Mouse (Mus musculus): ENCODE results near the gene Stx2.

Gene Stx2

GRCm38 (mm10) chr5:129008412-129008826, at the start of gene Stx2:
Stx2 (minus strand) TSS chr5:129008574.
- DNase-seq, result peak; percentile 91

- no peak for DNase-seq
Measured at GRCm38 (mm10) chr5:129054675-129055284, 46.4 kb upstream of the Stx2 start.

GRCm38 (mm10) chr5:129052636-129053355, 44.4 kb upstream of the Stx2 start:
- DNase-seq, result no peak

GRCm38 (mm10) chr5:129051910-129052309, 43.5 kb upstream of the Stx2 start:
- no peak for DNase-seq

GRCm38 (mm10) chr5:129049372-129049771, 41.0 kb upstream of the Stx2 start:
- no peak for DNase-seq

- DNase-seq, result no peak
Measured at GRCm38 (mm10) chr5:129045641-129046580, 37.5 kb upstream of the Stx2 start.

- no peak for DNase-seq
Measured at GRCm38 (mm10) chr5:129037739-129038138, 29.4 kb upstream of the Stx2 start.

- no peak for DNase-seq
Measured at GRCm38 (mm10) chr5:129036678-129037077, 28.3 kb upstream of the Stx2 start.

GRCm38 (mm10) chr5:129029131-129029723, 20.9 kb upstream of the Stx2 start:
- no peak for DNase-seq

GRCm38 (mm10) chr5:129026637-129027036, 18.3 kb upstream of the Stx2 start:
- no peak for DNase-seq

- no peak for DNase-seq
Measured at GRCm38 (mm10) chr5:129026171-129026570, 17.8 kb upstream of the Stx2 start.

GRCm38 (mm10) chr5:129025725-129026124, 17.4 kb upstream of the Stx2 start:
- DNase-seq, result no peak

GRCm38 (mm10) chr5:129025048-129025447, 16.7 kb upstream of the Stx2 start:
- DNase-seq, result no peak

GRCm38 (mm10) chr5:129020731-129021130, 12.4 kb upstream of the Stx2 start:
- no peak for DNase-seq

GRCm38 (mm10) chr5:129020300-129020668, 11.9 kb upstream of the Stx2 start:
- DNase-seq, result no peak

- peak; percentile 93 for DNase-seq
Measured at GRCm38 (mm10) chr5:129019497-129020299, 11.3 kb upstream of the Stx2 start, which contains the start of gene Ran. Ran (plus strand) TSS chr5:129020069.

GRCm38 (mm10) chr5:129018782-129019489, 10.6 kb upstream of the Stx2 start:
- no peak for DNase-seq

GRCm38 (mm10) chr5:129016370-129016769, 8.0 kb upstream of the Stx2 start:
- no peak for DNase-seq

- no peak for DNase-seq
Measured at GRCm38 (mm10) chr5:129015540-129015939, 7.2 kb upstream of the Stx2 start.

- no peak for DNase-seq
Measured at GRCm38 (mm10) chr5:129015020-129015419, 6.6 kb upstream of the Stx2 start.

- no peak for DNase-seq
Measured at GRCm38 (mm10) chr5:129010937-129011336, 2.6 kb upstream of the Stx2 start.
